Mouse (Mus musculus): ENCODE measurements around the gene Nup85. TPM values are rescaled to one million over a fixed set of nuclear protein-coding genes. Genes with fewer than 3 reads are reported as not detected.

The Nup85 gene
- polyA plus RNA-seq, 1 experiment, result not detected

DNA sequence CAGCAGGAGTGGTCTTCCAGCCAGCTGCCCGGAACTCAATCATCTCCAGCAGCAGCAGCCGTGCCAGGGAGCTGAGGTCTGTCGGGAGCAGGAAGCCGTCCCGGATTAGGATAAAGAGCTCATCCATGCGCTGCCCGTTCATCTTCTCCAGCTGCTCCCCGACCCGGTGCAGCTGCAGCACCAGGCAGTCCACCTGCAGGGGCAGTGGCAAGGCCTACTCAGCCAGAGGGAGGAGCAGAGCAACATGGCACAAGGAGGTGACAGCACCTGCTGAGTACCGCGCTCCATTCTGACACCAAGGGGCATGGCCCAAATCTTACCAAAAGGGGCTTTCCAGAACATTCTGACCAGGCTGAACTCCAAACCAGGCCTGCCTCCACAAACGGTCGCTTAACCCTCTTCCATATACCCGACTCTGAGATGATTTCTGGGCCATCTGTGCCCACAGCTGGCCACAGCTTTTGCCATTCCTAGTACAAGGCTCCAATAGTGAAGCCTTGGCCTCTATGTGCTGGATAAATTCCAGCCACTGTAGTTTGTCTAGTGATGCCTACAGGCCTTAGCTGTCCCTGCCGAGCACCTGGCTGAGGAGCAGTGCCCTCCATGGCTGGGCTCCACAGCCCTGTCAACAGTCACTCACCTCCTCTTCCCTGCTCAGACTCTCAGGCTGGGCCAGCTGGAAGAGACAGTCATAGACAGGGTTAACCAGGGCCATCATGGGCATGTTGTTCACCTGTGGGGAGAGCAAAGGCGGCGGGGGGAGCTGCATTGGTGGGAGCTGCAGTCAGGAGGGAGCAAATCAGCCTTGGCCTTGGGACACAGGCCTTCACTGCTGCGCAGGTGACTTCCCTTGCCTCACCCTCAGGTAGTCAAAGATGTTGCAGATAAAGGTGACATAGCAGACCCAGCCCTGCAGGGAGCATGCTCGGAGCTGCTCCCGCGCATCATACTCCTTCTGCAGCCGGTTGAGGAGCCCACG is 44.5 kb downstream of the Nup85 start:
- no peak for TF ChIP-seq POLR2A (IDR thresholded peaks at IDR 0.05; ENCODE audit: insufficient read depth, low read depth, low read length)
- no peak for TF ChIP-seq CTCF (IDR thresholded peaks at IDR 0.05; ENCODE audit: insufficient read depth, low read depth, low read length)
- 77% methylated on average over 23 of the region's 23 CpGs for WGBS
- Histone ChIP-seq H3K4me1 (ENCODE audit: control insufficient read depth, insufficient read depth, low read length) (peaks cover 25% of the 10 kb centered on the region), H3K4me3 (ENCODE audit: insufficient read depth, low read depth, low read length) (no peak overlapping the region), H3K27ac (ENCODE audit: insufficient read depth, low read depth, low read length) (no peak overlapping the region)

DNA sequence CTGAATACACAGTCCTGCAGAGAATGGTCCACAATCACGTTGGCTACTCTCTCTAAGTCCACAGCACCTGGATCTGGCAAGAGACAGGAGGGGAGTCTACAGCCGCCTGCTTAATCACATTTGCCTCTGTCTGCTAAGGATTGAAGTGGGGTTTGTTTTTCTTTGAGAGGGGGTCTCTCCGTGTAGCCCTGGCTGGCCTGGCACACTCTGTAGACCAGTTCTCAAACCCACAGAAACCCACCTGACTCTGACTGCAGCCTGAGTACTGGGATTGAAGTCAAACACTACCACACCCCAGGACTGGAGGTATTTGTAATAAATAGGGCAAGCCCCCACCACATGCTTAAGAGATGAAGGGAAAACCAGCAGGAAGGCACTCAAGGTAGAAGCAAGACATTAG is 45.3 kb downstream of the Nup85 start:
- peaks cover 23% of the 10 kb centered on the region for H3K4me1 ChIP-seq (ENCODE audit: control insufficient read depth, insufficient read depth, low read length)
- 73% methylated on average over 3 of the region's 3 CpGs for WGBS
- H3K27ac ChIP-seq (ENCODE audit: insufficient read depth, low read depth, low read length), result no peak overlapping the region
- H3K4me3 ChIP-seq (ENCODE audit: insufficient read depth, low read depth, low read length), result no peak overlapping the region
- no peak for TF ChIP-seq POLR2A (IDR thresholded peaks at IDR 0.05; ENCODE audit: insufficient read depth, low read depth, low read length)
- no peak for TF ChIP-seq CTCF (IDR thresholded peaks at IDR 0.05; ENCODE audit: insufficient read depth, low read depth, low read length)

DNA sequence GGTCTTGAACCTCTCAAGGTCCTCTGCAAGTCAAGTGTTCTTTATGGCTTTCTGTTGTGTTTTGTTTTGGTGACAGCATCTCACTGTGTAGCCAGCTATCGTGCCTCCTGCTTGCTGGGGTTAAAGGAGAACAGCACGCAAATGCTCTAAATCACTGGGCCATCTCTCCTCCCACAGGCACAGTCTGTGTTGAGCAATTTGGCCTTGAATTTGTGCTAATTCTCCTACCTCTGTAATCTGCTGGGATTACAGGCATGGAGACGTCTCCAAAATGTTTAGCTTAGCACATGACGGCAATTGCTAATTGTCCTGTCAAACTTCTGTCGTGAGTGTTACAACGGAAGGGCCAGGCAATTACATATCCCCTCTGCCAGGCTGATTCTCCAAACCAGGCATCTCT is 46.9 kb downstream of the Nup85 start:
- 59% methylated on average over 6 of the region's 6 CpGs for whole genome bisulfite sequencing
- TF ChIP-seq POLR2A (IDR thresholded peaks at IDR 0.05; ENCODE audit: insufficient read depth, low read depth, low read length) (no peak), CTCF (IDR thresholded peaks at IDR 0.05; ENCODE audit: insufficient read depth, low read depth, low read length) (no peak)
- H3K4me3 ChIP-seq (ENCODE audit: insufficient read depth, low read depth, low read length), result no peak overlapping the region
- H3K27ac ChIP-seq (ENCODE audit: insufficient read depth, low read depth, low read length), result no peak overlapping the region
- H3K4me1 ChIP-seq (ENCODE audit: control insufficient read depth, insufficient read depth, low read length), result peaks cover 12% of the 10 kb centered on the region

DNA sequence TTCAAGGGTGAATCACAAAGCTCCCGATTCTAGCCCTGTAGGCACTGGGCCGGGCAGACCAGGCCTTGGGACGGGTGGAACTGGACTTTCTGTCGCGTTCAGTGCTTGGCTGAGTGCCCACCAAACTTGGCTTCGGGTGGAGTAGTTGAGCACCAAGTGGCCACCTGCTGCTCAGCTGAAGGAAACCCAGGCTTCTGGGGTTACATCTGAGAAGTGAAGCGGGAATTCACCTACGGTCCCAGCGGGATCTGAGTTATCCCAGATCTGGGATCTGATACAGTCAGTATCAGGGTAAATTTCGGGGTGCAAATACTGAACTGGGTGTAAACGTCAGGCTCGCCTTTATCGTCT is 47.8 kb downstream of the Nup85 start:
- Histone ChIP-seq H3K4me1 (ENCODE audit: control insufficient read depth, insufficient read depth, low read length) (peaks cover 12% of the 10 kb centered on the region), H3K4me3 (ENCODE audit: insufficient read depth, low read depth, low read length) (peak overlapping the region; percentile 85), H3K27ac (ENCODE audit: insufficient read depth, low read depth, low read length) (peak overlapping the region; percentile 56; the same call in 1 of the 2 replicates)
- under 1% methylated on average over 13 of the region's 13 CpGs for WGBS
- TF ChIP-seq CTCF (IDR thresholded peaks at IDR 0.05; ENCODE audit: insufficient read depth, low read depth, low read length) (no peak), POLR2A (IDR thresholded peaks at IDR 0.05; ENCODE audit: insufficient read depth, low read depth, low read length) (no peak)

DNA sequence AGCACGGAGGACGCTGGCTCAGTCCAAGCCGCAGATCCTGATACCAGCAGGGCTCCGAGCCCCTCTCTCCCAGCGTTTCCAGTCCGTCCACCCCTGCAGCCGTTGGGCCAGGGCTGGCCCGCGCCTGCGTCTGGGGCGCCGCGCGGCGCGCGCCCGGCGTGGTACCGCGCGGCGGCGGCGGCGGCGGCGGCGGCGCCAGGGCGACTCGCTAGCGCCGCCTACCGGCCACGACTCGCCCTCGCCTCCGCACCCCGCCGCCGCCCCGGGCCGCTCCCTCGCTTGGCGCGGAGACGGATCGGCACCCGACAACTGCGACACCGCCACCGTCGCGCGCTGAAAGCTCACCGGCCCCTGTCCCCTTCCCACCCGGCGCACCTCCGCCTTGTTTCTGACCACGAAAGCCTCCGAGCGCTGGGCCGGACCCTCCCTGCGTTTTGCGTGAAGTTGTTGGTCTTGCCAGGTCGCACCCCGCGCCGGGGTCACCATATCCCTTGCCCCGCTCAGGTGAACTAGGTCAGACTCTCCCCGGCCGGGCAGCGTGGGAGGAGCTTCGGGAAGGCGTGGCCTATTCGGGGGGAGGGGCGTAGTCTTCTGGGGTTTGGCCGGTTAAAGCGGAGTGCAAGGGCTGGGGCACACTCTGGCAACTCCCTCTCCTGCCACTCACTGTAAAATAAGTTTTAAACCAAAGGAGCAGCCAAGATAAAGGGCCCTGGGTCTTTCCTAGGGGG is 48.3 kb downstream of the Nup85 start, which contains the start of gene Mif4gd:
Mif4gd (minus strand) TSS at position 560 of the 728 bp plus-strand sequence.
- peak within 1 kb of the TSS; percentile 85 for H3K4me3 ChIP-seq (ENCODE audit: insufficient read depth, low read depth, low read length)
- H3K4me1 ChIP-seq (ENCODE audit: control insufficient read depth, insufficient read depth, low read length), result peaks cover 12% of the 10 kb centered on the region
- WGBS, result 1% methylated on average over 74 of the region's 80 CpGs
- TF ChIP-seq POLR2A (IDR thresholded peaks at IDR 0.05; ENCODE audit: insufficient read depth, low read depth, low read length) (peak; percentile 59; the same call in 1 of the 2 replicates), CTCF (IDR thresholded peaks at IDR 0.05; ENCODE audit: insufficient read depth, low read depth, low read length) (peak; percentile 83; the same call in 1 of the 2 replicates)
- peak within 1 kb of the TSS; percentile 66 for H3K27ac ChIP-seq (ENCODE audit: insufficient read depth, low read depth, low read length)

DNA sequence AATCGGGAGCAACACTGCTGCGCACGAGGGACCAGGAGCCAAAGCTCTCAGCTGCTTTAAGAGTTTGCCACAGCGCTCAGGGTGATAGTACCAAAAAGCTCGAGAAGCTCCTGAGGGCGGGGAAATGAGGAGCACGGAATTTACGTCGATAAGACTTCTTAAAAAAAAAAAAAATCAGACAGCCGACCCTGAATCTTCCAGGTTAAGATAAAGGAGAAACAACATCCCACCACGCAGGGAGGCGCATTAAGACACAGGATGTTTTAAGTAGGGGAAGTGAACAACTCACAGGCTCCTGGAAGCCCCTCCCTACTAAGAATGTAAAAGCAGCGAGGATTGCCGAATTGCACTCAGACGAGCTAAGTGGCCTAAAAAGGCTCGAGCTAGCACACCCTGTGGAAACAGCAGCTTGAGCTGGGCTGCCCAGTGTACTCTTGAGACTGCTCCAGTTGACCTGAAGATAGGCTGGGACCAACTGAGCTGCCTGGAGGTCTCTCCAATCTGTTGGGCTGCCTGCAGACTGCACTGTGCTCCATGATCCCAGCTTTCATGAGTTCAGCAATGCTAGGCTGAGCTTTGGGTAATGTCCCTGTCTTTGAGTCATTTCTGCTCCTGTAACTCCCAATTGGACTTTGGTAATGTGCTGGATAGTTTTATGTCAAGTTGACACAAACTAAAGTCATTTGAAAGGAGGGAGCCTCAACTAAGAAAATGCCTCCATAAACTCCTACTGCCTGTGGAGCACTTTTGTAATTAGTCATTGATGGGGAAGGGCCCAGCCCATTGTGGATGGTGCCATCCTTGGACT is 49.1 kb downstream of the Nup85 start:
- WGBS, result under 1% methylated on average over 16 of the region's 16 CpGs
- Histone ChIP-seq H3K4me3 (ENCODE audit: insufficient read depth, low read depth, low read length) (peak overlapping the region; percentile 85), H3K4me1 (ENCODE audit: control insufficient read depth, insufficient read depth, low read length) (peaks cover 12% of the 10 kb centered on the region), H3K27ac (ENCODE audit: insufficient read depth, low read depth, low read length) (peak overlapping the region; percentile 66; the same call in 1 of the 2 replicates)
- TF ChIP-seq CTCF (IDR thresholded peaks at IDR 0.05; ENCODE audit: insufficient read depth, low read depth, low read length) (no peak), POLR2A (IDR thresholded peaks at IDR 0.05; ENCODE audit: insufficient read depth, low read depth, low read length) (no peak)

DNA sequence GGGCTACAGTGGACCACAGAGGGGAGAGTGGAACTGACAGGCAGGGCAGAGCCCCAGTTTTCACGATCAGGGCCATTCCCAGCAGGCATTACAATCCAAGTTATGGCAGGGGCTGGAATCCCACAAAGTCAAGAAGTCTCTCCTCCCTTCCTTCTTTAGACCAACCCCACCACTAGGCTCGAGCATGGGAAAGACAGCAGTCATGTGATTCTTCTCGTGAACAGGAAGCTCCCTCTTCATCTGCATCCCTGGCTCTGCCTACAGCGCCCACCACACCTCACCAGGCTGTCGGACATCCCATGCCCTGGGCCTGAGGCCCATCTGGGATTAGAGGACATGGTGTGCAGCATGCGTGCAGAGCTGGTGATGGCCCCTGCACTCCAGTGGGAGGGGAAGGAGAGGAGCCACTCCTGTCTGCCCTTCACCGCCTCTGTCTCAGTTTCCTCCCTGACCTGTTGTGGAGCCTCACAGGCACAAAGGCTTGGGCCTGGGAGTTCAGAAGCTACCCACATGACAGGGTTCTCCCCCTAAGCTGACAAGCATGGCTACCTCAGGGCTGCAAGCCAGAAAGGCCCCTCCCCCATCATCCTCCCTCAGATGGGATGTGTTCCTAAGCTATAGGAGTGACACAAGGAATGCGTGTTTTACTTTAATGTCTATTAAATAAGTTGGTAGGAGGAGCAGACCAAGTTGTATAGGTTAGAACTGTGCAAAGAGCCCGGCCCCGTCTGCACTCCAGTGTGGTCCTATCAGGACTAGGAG is 50.3 kb downstream of the Nup85 start:
- Histone ChIP-seq H3K4me3 (ENCODE audit: insufficient read depth, low read depth, low read length) (no peak overlapping the region), H3K4me1 (ENCODE audit: control insufficient read depth, insufficient read depth, low read length) (peaks cover 12% of the 10 kb centered on the region), H3K27ac (ENCODE audit: insufficient read depth, low read depth, low read length) (no peak overlapping the region)
- 84% methylated on average over 10 of the region's 10 CpGs for WGBS
- TF ChIP-seq POLR2A (IDR thresholded peaks at IDR 0.05; ENCODE audit: insufficient read depth, low read depth, low read length) (no peak), CTCF (IDR thresholded peaks at IDR 0.05; ENCODE audit: insufficient read depth, low read depth, low read length) (no peak)

All from olfactory bulb, adult 2 months (tissue).